Mouse (Mus musculus) spleen, adult 10 weeks (tissue): ENCODE results near the gene C1ql2. TPM values are rescaled to one million over a fixed set of nuclear protein-coding genes. Genes with fewer than 3 reads are reported as not detected.

Experiments used
- polyA plus RNA-seq: library from polyadenylated mRNA; stranded (reverse); fragments of 350-450 nt; fragmentation: Illumina TruSeq; extraction: RNeasy Lipid Tissue Mini Kit (QIAGEN cat#74804); gene quantifications from one replicate; pipeline ENCODE4 v1.2.3, GENCODE M21; 2015; ENCODE audit warnings: low replicate concordance; ENCODE audit not compliant: insufficient read depth

C1ql2 gene
- polyA plus RNA-seq = not detected

GRCm38 (mm10) chr1:120340419-120341171 is at the start of gene C1ql2:
C1ql2 (plus strand) TSS chr1:120340582.

Other genes starting within 250 kb of the C1ql2 start
- gene Dbi, start 219.5 kb upstream of the C1ql2 start, polyA plus RNA-seq = 168 TPM
- 17.9 TPM for gene 3110009E18Rik, start 219.4 kb upstream of the C1ql2 start, polyA plus RNA-seq
- 2.3 TPM for gene Steap3, start 67.9 kb upstream of the C1ql2 start, polyA plus RNA-seq
- 106 TPM for gene Marco, start 164.4 kb downstream of the C1ql2 start, polyA plus RNA-seq